Mouse (Mus musculus) heart, adult 2 months (tissue): ENCODE measurements around the gene Ints11. TPM values are rescaled to one million over a fixed set of nuclear protein-coding genes. Genes with fewer than 3 reads are reported as not detected.

Experiments used
- DNase-seq, 2 experiments: peaks; one replicate each; pipeline ENCODE4 v3.0.0; 2021
- H3K27ac ChIP-seq: fragments of 200-600 bp; 2 replicates; pipeline ENCODE4 v1.8.1; 2022
- H3K27me3 ChIP-seq: fragments of 200-500 bp; 2 replicates; pipeline ENCODE4 v1.6.1; 2012; ENCODE audit warnings: mild to moderate bottlenecking, low read length, inconsistent platforms, mixed read lengths; ENCODE audit not compliant: control insufficient read depth, insufficient read depth
- H3K36me3 ChIP-seq: fragments of 200-500 bp; 2 replicates; pipeline ENCODE4 v1.6.1; 2012; ENCODE audit warnings: low read length, inconsistent platforms; ENCODE audit not compliant: control insufficient read depth, insufficient read depth
- H3K4me1 ChIP-seq: fragments of 200-500 bp; 2 replicates; pipeline ENCODE4 v1.6.1; 2011; ENCODE audit warnings: low read length; ENCODE audit not compliant: control insufficient read depth, insufficient read depth
- H3K4me3 ChIP-seq: fragments of 200-600 bp; 2 replicates; pipeline ENCODE4 v1.8.1; 2022
- H3K79me2 ChIP-seq: fragments of 200-500 bp; replicated peaks from 2 replicates; pipeline ENCODE4 v1.6.1; 2012; ENCODE audit warnings: mild to moderate bottlenecking, inconsistent platforms, low read length, moderate library complexity, mixed read lengths; ENCODE audit not compliant: control insufficient read depth, insufficient read depth
- H3K9ac ChIP-seq: fragments of 200-500 bp; 2 replicates; pipeline ENCODE4 v1.6.1; 2012; ENCODE audit warnings: low read depth, mild to moderate bottlenecking, control low read depth, inconsistent platforms, low read length, mixed read lengths
- CTCF ChIP-seq: fragments of 200-600 bp; IDR thresholded peaks from 2 replicates; pipeline ENCODE4 v1.8.1; 2022; ENCODE audit warnings: antibody characterized with exemption, mild to moderate bottlenecking, moderate library complexity
- EP300 ChIP-seq: fragments of 200-500 bp; IDR thresholded peaks from 2 replicates; pipeline ENCODE4 v1.6.1; 2011; ENCODE audit warnings: low read depth, low read length, control low read depth; ENCODE audit not compliant: insufficient read depth
- POLR2A ChIP-seq: fragments of 200-500 bp; IDR thresholded peaks from 2 replicates; pipeline ENCODE4 v1.6.1; 2011; ENCODE audit warnings: mild to moderate bottlenecking, low read depth, low read length, control low read depth; ENCODE audit not compliant: insufficient read depth
- WGBS: fragments of 180-500 bp; shearing (Covaris S2); methylation state at CpG from one replicate; pipeline ENCODE4 v1.1.7; 2018; 5-methylcytosine and 5-hydroxymethylcytosine counted together
- intact Hi-C: fragments of 180-260 bp; cut with DNase I; formaldehyde crosslinking; loops from one replicate; pipeline ENCODE4 v1.15.1; 2025
- polyA plus RNA-seq: library from polyadenylated mRNA; depleted of rRNA; stranded (reverse); fragments of >200 nt; gene quantifications from 2 replicates; pipeline ENCODE4 v1.2.3, GENCODE M21; 2012
- total RNA-seq, 2 experiments: library from RNA; stranded (reverse); gene quantifications; 2 replicates each; pipeline ENCODE4 v1.2.3; 2021

Ints11 gene
- total and polyA plus RNA-seq, 3 experiments, result 15.3 to 17.4 (median 15.8) TPM

DNA sequence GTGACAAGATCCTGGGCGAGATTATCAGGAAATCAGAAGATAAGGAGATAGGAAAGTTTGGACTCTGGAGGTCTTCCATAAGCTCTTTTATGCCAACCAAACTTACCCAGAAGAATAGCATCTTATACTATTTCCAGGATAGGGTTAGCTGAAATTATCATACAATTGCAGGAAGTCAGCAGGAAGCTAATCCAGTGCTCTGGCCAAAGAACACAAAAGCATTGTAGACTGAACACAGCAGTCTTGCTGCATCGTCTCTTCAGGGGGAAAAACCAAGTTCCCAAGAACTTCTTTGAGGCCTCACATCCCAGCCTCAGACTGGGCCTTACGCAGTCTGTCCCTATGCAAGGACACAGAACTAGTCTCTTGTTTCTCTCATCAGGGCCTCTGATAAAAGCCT, 14.2 kb downstream of the Ints11 start:
- DNase-seq, result peak in 1 of 2 experiments; percentile 18
- Histone ChIP-seq H3K79me2 (no peaks in the 10 kb centered on the region), H3K36me3 (peaks cover 8% of the 10 kb centered on the region)

DNA sequence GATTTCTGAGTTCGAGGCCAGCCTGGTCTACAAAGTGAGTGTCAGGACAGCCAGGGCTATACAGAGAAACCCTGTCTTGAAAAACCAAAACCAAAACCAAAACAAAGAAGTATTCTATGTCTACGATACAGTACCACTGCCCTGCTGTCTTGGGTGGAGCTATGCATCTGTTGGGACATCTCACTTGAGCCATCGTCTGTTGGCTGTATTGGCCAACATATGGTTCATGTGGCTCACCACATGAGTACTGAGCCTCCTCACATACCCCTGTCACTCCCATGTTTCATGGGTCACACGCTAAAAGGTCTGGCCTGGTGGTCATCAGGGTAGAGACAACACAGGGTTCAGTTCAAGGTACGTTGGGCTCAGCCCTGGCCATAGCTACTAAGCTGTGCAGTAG, 17.0 kb downstream of the Ints11 start:
- Histone ChIP-seq H3K9ac (no peak overlapping the region), H3K79me2 (0 out of 2 replicates have a peak, but pooled peaks cover 1% of the 10 kb centered on the region), H3K4me1 (peaks cover 12% of the 10 kb centered on the region), H3K36me3 (peaks cover 8% of the 10 kb centered on the region), H3K27me3 (no peaks in the 10 kb centered on the region), H3K4me3 (no peak overlapping the region), H3K27ac (no peak overlapping the region)
- TF ChIP-seq CTCF (no peak), EP300 (no peak), POLR2A (no peak)
- whole genome bisulfite sequencing, result 94% methylated on average over 5 of the region's 5 CpGs
- intact Hi-C loops, result no loop called here
- DNase-seq, result no peak

More for the DNA sequence above, 14.2 kb downstream of the Ints11 start:
- Histone ChIP-seq H3K4me3 (0 out of 2 replicates have a peak overlapping the region, but pooled peaks have one; percentile 9), H3K4me1 (peaks cover 8% of the 10 kb centered on the region), H3K9ac (no peak overlapping the region), H3K27ac (peak overlapping the region; percentile 83), H3K27me3 (no peaks in the 10 kb centered on the region)
- intact Hi-C loops, result no loop called here
- TF ChIP-seq CTCF (no peak), EP300 (no peak), POLR2A (peak; percentile 70; the same call in 1 of the 2 replicates)
- 29% methylated on average over 3 of the region's 3 CpGs for WGBS

DNA sequence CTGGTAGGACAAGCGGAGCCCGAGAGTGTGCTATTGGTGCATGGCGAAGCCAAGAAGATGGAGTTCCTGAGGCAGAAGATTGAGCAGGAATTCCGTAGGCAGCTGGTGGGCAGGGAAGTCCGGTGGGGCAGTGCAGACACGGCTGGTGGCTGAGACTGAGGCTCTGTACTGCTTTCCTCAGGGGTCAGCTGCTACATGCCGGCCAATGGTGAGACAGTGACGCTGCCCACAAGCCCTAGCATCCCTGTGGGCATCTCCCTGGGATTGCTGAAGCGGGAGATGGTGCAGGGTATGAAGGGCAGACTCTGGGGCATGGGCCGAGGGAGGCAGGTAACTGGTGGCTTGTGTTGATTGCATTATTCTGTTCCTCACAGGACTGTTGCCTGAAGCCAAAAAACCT, 18.3 kb downstream of the Ints11 start:
- no peaks in the 10 kb centered on the region for H3K27me3 ChIP-seq
- H3K36me3 ChIP-seq, result peaks cover 6% of the 10 kb centered on the region
- no peak overlapping the region for H3K4me3 ChIP-seq
- DNase-seq, result no peak
- intact Hi-C loops, result no loop called here
- no peak for TF ChIP-seq EP300
- peaks cover 12% of the 10 kb centered on the region for H3K4me1 ChIP-seq
- H3K27ac ChIP-seq, result no peak overlapping the region
- no peak overlapping the region for H3K9ac ChIP-seq
- WGBS, result 87% methylated on average over 10 of the region's 10 CpGs
- peaks cover 7% of the 10 kb centered on the region; the same call in 1 of the 2 replicates for H3K79me2 ChIP-seq

DNA sequence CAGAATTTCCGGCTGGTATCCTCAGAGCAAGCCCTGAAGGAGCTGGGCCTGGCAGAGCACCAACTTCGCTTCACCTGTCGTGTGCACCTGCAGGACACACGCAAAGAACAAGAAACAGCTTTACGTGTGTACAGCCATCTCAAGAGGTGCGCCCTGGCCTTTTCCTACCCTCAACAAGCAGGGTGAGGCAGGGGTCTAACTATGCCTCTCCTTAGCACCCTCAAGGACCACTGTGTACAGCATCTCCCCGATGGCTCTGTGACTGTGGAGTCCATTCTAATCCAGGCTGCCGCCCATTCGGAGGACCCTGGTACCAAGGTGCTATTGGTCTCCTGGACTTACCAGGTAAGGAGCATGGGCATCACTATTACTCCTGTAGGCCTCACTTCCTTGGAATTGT, 18.8 kb downstream of the Ints11 start:
- H3K4me1 ChIP-seq, result peaks cover 12% of the 10 kb centered on the region
- no peak overlapping the region for H3K9ac ChIP-seq
- DNase-seq, result peak in 1 of 2 experiments; percentile 13
- H3K27me3 ChIP-seq, result no peaks in the 10 kb centered on the region
- WGBS, result 95% methylated on average over 9 of the region's 9 CpGs
- peaks cover 9% of the 10 kb centered on the region; the same call in 1 of the 2 replicates for H3K79me2 ChIP-seq
- no peak for TF ChIP-seq EP300
- TF ChIP-seq CTCF, result no peak
- TF ChIP-seq POLR2A, result no peak
- H3K36me3 ChIP-seq, result peaks cover 2% of the 10 kb centered on the region; the same call in 1 of the 2 replicates
- intact Hi-C loops, result no loop called here
- no peak overlapping the region for H3K4me3 ChIP-seq
- H3K27ac ChIP-seq, result no peak overlapping the region

DNA sequence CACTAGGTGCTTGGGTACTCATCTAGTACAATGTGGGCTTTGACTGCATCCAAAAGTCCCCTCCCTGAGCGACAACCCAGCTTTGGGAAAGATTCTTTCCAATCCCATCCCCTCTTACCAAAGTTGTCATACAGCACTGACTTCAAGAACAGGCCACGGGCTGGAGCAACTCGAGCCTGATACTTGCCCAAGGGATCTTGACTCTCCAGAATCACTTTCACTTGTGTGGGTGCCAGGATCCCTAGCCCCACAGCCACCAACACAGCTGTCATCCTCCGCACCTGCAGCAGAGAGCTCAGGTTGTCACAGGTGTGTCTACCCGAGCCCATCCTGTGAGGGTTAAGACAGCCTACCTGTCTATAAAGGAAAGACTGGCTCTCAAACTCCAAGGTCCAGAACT, 20.0 kb downstream of the Ints11 start:
- Histone ChIP-seq H3K27ac (no peak overlapping the region), H3K79me2 (peaks cover 10% of the 10 kb centered on the region; the same call in 1 of the 2 replicates), H3K4me1 (peaks cover 18% of the 10 kb centered on the region), H3K27me3 (no peaks in the 10 kb centered on the region), H3K9ac (no peak overlapping the region), H3K4me3 (no peak overlapping the region), H3K36me3 (no peaks in the 10 kb centered on the region; the same call in 1 of the 2 replicates)
- peak; percentile 1 to 15 for DNase-seq
- no peak for TF ChIP-seq EP300
- TF ChIP-seq POLR2A, result no peak
- no peak for TF ChIP-seq CTCF
- intact Hi-C loops, result no loop called here
- WGBS, result 88% methylated on average over 5 of the region's 5 CpGs

DNA sequence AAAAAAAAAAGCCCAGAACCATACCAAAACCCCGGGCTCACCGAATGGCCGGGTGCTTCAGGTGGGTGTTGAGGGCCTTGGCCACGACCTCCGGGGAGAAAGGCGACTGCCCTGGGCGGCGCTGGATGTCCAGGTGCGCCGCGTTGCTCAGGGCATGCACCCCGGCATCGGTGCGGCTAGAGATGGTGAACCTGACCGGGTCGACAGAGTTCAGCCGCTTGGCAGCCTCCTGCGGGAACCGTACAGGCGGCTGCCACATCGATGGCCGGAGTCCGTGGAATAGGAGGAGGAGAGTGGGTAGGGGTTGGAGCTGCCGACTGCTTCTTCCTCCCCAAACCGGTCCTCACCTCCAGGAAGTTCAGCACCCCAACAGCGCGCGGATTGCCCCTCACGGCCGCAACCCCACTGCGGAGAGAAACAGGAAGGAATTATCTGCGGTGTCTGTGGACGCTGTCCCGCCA, 21.7 kb downstream of the Ints11 start:
- intact Hi-C loops, result loop anchor here (5.0 kb wide), 1 partner anchor 221 kb away; no protein-coding TSS in a partner anchor
- DNase-seq, result no peak
- WGBS, result 1% methylated on average over 34 of the region's 34 CpGs

More for the DNA sequence above, 21.7 kb downstream of the Ints11 start:
- Histone ChIP-seq H3K36me3 (peaks cover 3% of the 10 kb centered on the region), H3K4me3 (peak overlapping the region; percentile 96), H3K27ac (peak overlapping the region; percentile 96), H3K79me2 (peaks cover 10% of the 10 kb centered on the region; the same call in 1 of the 2 replicates), H3K9ac (peak overlapping the region; percentile 66), H3K4me1 (peaks cover 26% of the 10 kb centered on the region), H3K27me3 (no peaks in the 10 kb centered on the region)
- TF ChIP-seq POLR2A (no peak), CTCF (no peak), EP300 (no peak)
